Mouse (Mus musculus) forelimb bud, embryonic 11.5 days (tissue): ENCODE measurements around the gene Tex36.

ENCODE experiments used
- DNase-seq: peaks from one replicate; pipeline ENCODE4 v3.0.0-alpha.2; 2012; ENCODE audit warnings: low read depth, low spot score

The Tex36 gene

DNA sequence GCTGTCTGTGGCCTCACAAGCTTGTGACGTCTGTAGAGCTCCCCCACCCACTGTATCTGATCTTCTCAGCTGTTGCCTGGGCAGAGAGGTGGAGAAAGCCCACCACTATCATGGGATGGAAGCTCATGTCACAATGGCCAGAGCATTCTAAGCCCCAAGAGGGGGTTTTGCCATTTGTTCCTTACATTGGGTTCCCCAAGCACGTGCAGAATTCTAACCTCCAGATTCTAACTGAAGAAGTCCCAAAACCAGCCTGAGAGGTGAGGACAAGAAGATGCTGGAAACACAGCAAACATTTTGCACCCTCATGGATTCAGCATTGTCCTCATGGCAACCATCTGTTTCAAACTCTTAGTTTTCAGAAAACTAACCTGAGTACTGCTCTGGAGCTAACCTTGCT, at the start of gene Tex36:
TSS of gene Tex36 (minus strand) at position 101 of the 400 bp plus-strand sequence.
- DNase-seq: no peak

DNA sequence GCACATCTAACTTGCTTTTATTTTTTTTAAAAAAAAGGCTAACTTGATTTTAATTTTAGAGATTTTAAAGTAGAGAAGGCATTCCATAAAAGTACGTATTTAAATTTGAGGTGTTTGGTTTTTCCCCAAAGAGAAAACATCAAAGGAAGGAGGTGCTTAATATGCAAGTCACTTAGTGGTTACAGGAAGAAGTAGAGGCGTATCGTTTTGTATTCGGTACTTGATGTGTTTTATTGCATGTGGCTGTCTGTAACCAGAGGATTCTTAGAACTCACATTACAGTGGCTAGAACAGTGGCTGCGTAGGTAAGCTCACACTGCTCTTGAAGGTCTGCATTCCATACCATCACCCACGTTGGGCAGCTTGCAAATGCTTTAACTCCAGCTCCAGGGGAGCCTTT, 43.8 kb upstream of the Tex36 start:
- no peak for DNase-seq

DNA sequence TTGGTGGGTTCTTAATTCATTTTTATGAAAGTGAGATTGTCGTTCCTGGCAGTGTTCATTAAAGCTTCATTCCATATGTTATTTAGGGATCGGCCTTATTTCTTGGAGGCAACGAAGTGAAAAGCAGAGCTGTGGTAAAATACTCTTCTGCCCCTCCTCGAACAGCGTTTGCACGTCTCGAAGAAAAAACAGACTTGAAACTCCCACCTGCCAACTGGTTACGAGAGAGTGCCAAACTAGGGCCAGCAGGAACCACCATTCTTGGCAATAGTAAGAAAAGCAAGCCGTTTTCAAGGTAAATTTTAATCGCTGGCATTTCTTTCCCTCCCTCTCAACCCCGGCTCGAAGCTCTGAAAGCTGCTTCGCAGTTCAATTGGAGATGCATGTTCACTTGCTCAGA, 36.9 kb upstream of the Tex36 start:
- DNase-seq: no peak

DNA sequence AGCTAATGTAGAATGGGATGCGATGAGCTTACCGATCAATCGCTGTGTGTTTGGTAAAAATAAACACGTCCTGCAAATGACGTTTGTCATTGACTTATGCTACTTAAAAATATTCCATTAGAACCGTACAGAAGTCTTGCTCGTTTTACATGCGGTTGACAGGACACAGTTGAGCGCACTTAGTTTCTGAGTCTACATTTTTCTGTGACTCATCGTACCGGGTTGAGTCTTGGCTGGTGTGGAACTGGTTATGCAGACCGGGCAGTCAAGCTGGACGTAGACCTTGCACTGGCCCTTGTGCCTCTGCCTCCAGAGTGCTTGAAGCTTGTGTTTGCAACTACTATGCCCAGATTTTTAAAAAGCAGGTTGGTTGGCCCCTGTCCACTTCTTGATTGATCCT, 36.3 kb upstream of the Tex36 start:
- DNase-seq: no peak

DNA sequence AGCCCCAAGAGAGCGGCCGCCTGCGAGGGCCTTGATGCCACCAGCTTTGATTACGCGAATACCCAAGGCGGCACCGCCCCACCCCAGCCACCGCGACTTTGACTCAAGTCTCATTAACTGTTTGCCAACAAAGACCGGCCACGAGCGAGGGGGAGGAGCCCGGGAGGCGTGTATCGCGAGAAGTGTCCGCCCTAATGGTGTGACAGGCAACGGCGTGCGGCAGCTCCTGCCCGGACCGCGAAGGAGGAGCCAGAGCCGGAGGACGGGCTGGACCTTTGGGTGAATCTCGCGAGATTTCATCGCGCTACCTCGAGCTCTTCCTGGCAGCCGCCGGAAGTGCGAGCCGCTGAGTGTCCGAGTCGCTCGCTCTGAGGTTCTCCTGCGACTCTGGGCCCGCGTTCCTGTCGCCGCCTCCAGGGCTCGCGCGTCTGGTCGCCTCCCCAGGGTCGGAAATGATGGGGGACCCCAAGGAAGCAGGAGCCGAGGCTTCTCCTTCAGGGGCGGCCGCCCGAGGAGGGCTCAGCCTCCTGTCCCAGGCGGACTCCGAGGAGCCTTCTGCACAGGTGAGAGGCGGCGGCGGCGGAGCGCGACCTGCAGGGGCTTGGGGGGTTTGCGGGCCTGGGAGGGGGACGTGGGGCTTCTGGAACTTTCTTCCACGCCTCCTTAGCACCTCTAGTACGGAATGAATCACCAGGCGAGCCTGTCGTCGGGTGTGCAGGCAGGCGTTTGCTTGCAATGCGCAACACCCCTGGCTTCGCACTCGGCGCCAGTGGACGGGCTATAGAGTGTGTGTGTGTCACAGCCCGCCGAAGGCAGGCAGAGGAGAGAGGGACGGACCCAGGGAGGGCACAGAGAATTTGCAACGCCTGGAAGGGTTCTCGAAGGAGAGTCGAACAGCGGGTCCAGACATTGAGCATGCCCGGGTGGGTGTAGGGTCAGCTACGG, 35.7 kb upstream of the Tex36 start, which contains the start of gene Edrf1:
TSS of gene Edrf1 (plus strand) at position 183 of the 945 bp plus-strand sequence.
- peak; percentile 100 for DNase-seq

DNA sequence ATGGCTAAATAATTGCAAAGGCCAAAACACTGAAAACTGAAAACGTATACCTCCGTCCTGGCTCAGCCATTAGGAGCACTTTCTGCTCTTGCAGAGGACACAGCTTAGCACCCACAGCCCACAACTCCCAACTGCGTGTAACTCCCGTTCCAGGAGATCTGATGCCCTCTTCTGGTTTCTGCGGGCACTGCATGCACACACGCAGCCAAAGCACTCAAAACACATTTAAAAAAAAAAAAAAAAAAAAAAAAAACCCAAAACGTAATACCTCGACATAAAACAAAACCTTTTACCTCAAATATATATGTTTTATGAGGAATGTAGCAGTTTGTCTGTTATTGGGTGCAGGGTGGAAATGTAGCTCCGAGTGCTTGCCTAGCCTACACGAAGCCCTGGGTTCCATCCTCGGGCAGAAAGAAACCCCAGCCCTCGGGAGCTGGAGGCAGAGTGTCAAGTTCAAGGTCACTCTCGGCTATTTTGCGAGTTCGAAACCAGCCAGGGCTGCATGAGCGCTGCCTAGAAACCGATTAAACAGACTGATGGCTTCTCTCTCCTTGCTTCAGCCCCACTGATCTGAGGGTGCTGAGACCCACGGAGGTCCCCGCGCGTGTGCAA, 34.9 kb upstream of the Tex36 start:
- DNase-seq: peak; percentile 93

DNA sequence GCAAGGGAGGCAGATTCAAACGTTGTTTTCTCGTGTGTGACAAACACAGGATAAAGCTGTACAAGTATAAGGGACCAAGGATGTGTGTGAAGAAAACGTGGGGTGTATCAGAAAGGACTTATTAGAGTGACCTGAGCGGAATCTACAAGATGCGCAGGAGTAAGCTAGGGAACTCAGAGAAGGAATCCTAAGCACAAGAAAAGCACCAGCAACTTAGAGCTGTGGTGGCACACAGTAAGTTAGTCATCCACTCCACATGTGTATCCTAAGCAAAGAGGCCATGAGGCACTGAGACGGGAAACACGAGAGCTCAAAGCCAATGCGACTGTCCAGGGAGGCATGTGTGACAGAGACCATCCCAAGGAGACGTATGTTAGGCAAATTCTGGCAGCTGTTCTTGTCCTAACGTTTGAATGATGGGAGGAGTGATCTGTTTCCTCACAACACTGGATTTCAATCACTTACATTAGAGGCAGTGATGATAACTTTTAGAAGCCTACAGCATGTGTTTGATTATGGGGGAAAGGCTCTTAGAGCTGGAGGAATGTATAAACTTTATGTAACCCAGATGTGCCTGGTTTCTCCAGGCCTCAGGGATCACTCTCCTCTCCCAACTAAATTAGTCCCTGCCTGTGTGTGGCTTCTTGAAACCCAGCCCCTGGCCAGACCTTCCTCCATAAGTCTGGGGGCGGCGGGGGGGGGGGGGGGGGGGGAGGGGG, 33.1 kb upstream of the Tex36 start:
- peak; percentile 90 for DNase-seq

DNA sequence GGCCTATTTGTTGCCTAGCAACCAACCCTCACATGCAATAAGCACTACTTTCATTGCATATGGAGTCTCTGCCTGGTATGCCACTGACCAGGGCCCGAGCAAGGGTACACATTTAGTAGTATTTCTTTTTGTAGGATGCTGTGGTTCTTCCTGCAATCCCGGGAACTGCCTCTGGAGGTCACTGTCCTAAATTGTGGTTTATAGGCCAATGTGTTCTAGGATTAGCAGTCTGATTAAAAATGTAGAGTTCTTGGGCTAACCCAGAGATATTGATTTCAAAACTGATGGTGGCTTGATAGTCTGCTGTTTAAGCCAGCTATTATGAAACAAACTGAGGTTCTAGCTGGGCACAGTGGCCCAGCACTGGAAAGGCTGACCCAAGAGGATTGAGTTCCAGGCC, 30.5 kb upstream of the Tex36 start:
- peak; percentile 58 for DNase-seq

DNA sequence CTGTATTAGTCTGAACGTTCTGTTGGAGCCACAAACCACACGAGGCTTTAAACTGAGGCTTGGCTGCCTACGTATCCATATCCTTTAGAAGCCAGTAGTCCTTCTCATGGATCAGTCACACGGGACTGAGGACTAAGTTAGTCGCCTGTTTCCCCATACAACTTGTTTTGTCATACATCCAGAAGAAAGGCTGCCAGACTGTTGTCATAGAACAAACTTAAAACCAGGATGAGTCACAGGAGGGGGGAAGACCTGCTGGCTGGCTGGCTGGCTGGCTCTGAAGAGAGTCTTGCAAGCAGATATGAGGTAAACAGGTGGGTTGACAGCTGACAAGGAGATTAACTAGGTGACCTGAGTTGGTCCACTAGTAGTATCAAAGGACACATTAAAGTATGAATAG, 28.9 kb upstream of the Tex36 start:
- DNase-seq: no peak

DNA sequence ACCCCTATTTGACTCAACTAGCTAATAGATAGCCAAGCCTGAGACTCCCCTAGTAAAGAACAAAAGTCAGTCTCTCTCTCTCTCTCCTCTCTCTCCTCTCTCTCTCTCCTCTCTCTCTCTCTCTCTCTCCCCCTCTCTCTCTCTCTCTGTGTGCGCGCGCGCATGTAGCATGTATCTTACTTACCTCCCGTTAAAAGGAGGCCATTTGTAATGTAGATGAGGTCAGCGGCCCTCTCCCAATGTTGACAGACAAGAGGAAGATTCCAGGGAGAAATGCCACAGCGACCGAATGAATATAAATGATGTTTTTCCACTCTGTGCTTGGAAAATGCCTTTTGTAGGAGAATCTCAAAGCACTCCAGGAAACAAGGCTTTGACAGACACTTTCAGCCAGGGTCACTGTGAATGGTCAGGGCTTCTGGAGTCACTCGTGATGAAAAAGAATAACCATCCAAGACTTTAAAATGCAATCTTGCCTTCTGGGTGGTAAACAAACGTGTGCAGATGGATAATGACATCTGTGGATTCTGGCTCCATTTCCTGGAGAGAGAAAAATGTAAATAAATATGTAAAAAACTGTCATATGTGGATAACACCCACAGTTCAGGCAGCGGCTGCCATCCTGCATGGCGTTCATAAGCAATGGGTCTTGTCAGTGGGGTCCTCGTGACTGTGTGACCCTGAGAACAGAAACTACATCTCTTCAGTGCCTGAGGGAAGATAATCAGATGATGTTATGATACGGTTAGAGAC, 25.4 kb upstream of the Tex36 start:
- DNase-seq: no peak

DNA sequence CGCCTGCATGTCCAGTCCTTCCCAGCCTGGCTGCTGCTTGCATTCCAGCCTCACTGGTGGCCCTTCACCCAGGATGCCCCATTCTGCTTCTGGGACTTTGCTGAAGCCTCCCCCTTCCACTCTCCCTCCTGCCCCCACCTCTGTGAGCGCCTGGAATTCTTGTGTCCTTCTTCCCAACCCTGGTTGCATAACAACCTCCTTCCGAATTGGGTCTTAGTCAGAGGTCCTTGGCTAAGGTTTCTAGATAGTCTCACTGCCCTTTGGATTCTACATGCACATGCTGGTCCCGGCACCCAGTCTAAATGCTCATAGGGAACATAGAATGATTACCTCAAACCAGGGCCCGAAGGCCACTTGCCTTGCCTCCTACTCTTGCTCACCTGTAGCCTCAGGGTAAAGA, 21.3 kb upstream of the Tex36 start:
- no peak for DNase-seq

DNA sequence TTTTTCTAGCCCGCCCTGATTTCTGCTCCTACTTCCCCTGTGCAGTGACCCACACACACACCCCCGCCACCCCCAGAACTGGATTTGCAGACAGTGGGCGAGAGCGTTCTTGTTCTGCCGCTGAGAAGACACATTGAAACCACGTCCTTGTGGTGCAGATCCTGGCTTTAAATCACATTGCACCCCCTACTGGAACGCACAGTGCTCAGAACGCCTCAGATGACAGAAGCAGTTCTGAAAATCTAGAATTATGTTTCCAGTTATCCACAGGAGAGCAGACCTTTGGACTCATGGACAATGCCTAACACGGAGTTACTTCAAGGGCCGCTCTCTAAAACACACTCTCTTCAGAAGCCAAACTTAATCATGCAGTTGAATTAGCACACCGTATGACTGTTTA, 18.8 kb upstream of the Tex36 start:
- DNase-seq: no peak

DNA sequence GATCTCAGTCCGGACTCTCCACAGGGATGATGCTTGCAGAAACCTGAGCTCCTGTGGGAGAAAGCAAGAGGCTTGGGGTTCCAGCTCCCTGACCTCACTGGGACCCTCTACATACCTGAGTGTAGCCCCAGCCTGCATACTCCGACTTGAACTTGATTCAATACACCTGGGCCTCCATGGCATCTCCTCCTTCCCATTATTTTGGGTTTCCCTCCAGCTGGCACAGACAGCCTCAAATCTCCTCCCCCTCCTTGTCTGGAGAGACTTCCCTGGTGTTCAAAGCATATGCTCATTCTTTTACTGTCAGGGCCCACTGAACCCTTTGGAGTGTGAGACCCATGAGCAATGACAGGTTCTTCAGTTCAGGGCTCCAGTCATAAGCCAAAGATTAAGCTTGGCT, 11.0 kb upstream of the Tex36 start:
- DNase-seq: no peak

DNA sequence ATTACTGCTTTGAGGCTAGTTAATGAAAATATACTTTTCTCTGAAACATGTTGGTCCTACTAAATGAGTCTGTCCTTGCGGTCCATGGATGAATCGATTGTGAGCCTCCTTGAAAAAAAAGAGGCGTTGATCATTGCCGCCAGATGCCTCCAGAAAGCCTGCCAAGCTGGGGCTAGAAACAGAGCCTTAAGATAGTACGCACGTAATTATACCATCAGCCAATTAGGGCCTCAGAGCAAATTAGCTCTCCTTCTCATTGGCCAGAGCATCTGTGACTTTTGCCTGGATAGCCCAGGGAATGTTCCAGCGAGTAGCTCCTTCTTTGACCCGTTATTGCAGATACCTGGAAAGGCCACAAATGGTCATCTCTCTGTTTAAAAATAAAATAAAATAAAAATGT, 7.6 kb upstream of the Tex36 start:
- no peak for DNase-seq

DNA sequence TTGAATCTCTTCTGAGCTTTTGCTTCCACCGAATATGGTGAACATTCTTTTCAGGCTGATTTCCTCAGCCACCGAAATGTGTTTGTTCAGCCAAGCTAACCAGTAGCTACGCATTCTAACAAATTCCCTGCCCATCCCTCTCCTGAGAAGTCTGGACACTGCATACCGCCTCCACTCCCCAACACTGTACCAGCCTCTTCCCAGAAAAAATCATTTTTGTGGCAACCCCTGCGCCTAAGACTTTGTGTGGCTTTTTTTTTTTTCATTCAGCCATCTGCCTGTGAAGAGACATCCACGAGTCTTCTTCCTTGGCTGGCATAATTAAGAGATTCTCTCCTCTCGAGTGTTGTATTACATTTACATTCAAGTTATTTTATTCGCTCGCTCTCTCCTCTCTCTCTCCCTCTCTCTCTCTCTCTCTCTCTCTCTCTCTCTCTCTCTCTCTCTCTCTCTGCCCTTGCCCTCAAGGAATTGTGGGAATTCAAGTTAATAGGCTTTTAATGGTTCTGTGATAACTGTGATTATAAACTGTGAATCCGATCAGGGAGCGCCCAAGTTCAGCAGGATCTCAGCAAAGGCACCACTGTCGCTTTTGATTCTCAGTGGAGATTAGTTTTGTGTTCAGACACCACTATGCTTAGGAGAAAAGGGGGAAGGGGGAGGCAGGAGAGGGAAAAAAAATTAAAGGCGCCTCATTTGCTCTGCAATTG, 6.8 kb upstream of the Tex36 start:
- DNase-seq: no peak

DNA sequence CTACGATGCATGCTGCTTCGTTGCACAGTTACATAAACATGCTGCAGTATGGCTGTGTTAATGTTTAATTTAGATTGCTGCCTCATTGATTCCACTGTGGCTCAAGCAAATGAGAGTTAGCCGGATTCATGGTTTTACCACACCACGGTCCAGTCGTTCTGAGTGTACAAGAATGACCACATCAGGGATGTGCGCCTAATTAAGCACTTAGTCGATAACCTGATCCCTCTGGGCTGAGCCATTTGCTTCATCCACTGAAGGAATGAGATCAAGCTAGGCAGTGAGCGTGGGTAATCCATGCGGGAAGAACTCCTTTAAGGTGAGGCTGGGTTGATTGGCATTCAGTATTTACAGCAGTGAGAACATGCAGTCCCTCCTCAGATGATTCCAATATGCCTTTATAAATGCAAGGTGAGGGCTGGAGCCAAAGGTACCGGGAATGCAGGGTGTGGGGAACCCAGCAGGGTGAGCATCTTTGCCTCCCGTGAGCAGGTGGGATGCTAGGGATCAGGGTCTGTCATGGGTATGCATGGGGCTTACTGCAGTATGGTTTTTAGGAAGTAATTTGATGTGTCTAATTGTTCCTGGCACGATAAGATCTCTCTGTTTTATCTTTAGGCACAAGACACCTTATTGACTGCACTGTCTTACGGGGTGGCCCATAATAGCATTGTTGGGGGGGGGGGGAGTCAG, 6.1 kb upstream of the Tex36 start:
- DNase-seq: no peak

DNA sequence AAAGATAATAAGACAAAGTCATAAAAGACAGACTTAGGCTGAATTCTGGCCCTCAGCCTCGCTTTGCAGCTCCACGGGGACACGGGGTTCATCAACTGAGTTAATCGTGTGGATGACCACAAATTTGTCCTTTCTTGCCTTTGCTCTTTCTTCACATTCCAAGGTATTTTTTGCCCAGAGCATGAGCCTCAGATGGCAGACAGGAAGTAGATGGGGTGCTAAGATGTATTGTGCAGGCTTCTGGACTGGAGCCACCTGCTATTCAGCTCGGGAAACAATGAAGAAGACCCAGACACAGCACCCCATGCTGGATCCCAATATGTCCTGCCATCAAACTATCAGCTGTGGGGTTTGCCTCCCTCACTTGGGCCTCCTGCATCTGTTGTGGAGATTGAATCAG, 5.4 kb upstream of the Tex36 start:
- no peak for DNase-seq

DNA sequence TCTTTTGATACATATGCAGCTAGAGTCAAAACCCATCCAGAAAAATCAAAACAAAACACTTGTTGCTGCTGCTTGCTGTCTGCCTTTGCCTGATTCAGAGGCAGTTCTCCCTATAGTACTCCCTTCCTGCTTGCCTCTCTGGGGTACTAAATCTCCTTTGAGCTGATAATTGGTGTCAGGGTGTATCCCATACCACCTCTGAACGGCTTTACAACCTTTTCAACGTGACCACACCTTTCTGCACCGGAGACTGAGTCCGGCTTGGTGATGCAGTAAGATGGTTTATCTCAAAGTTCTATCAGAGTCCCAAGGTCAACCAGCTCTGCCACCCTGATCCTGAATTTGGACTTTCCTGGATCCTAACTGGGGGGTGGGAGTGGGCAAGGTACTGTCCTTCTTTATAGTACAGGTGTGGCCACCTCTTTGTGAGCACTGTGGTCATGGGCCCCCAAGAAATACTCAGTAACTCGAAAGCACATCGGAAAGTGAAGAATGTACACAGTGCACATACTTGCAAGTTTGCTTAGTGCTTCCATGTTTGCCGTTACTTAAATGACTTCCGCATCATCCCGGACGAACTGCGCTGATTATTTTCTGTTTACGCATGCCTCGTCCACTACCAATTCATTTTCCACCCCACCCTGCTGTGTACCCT, 2.6 kb upstream of the Tex36 start:
- DNase-seq: no peak

DNA sequence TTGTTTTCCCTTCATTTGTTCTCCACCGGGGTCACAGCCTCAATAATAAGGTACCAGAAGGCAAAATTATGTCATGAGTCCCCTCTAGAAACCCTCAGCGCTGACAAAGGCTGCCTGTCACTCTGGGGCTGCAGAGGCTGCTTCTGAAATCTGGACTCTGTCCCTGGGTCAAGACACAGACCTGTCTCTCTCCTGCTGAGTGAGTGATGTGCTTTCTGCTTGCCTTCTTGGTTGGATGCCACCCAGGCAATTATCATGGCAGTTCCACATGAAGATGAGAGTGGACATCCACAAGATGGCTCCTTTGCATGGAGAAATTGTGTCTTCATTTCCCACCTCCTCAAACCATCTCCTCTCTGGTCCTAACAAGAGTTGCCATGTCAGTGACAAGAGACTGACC, 1.2 kb upstream of the Tex36 start:
- DNase-seq: no peak

DNA sequence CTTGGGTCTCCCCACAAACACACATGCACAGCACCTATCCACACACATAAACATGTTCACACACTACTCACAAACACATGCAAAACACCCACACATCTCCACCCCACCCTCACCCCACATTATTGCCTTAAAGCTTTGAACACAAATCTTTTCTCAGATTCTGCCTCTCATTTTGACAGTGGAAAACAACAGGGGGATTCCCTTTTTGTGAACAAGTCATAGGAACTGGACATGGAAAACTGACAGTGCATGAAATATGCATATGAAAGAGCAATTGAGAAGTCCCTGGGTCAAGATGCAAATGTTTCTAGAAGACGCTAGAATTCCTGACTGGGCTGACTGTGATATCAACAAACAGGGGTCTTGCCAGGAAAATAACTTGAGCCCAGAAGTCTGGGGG, 1.4 kb downstream of the Tex36 start:
- DNase-seq: no peak
